Mouse (Mus musculus): ENCODE measurements around the gene Eps8l1. TPM values are rescaled to one million over a fixed set of nuclear protein-coding genes. Genes with fewer than 3 reads are reported as not detected.

Gene Eps8l1
- total and polyA plus RNA-seq, 3 experiments: 2.5 to 6.9 (median 5.2) TPM

DNA sequence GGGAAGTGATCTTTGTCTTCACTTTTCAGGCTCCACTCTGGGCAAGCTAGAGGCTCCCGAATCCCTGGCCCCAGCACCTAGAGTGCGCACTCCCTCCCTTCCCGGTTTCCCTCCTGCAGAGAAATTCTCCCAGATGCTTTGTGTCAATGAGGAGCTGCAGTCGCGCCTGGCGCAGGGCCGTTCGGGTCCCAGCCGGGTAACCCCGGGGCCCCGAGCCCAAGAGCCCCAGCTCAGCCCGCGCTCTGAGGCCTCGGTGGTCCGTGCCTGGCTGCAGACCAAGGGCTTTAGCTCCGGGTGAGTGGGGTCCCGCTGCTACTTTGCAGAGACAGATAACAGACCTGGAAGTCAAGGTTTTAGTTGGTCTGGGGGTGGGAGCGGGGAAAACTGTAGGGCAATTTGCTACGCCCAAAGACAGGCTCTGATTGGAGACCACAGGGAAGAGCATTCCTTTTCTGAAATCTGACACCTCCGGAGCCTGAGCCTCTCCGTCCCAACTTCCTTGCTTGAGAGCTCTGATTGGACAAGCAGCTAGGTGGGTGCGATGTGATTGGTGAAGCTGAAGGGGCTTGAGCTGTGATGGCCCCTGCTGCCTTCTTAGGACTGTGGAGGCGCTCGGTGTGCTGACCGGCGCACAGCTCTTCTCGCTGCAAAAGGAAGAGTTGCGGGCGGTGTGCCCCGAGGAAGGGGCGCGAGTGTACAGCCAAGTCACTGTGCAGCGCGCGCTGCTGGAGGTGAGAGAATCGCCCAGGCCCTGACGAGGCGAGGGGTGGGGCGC lies 17.7 kb downstream of the Eps8l1 start:
- DNase-seq: peak; percentile 88

- DNase-seq: no peak
Measured at GRCm38 (mm10) chr7:4478796-4479291, 18.4 kb downstream of the Eps8l1 start.

GRCm38 (mm10) chr7:4479674-4480073 lies 19.2 kb downstream of the Eps8l1 start:
- no peak for DNase-seq

GRCm38 (mm10) chr7:4482281-4482680 lies 21.8 kb downstream of the Eps8l1 start:
- no peak for DNase-seq

- no peak for DNase-seq
Measured at GRCm38 (mm10) chr7:4491308-4491707, 30.8 kb downstream of the Eps8l1 start.

GRCm38 (mm10) chr7:4492284-4493224 lies 32.1 kb downstream of the Eps8l1 start:
- DNase-seq: no peak

- no peak for DNase-seq
Measured at GRCm38 (mm10) chr7:4493991-4494390, 33.5 kb downstream of the Eps8l1 start.

GRCm38 (mm10) chr7:4496468-4496867 lies 36.0 kb downstream of the Eps8l1 start:
- DNase-seq: peak; percentile 72

DNA sequence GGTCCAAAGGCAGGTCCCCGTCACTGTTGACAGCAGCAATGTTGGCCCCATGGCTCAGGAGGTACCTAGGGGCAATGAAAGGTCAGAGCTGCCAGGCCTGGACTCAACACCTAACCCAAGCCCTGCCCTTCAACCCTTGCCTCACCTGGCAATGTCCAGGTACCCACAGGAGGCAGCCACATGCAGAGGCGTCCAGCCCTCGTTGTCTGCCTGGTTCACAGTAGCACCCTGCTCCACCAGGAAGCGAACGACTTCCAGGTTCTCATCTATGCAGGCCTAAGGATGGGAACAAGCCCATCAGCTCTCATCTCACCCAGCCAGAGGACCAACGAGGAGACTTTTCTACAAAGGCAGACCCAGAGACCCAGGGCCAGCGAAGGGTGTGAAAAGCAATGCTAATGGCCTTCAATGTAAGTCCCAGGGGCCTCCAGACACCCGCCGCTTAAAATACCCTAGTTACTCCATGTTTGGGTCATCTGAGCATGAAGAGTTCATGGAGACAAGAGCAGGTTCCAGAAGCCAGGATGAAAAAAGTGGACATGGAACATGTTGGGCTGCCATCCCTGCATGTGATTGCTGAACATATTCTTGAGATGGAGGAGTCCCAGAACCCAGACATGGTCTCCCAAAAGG lies 36.9 kb downstream of the Eps8l1 start:
- no peak for DNase-seq

GRCm38 (mm10) chr7:4498251-4498650 lies 37.8 kb downstream of the Eps8l1 start:
- DNase-seq: peak; percentile 53

DNA sequence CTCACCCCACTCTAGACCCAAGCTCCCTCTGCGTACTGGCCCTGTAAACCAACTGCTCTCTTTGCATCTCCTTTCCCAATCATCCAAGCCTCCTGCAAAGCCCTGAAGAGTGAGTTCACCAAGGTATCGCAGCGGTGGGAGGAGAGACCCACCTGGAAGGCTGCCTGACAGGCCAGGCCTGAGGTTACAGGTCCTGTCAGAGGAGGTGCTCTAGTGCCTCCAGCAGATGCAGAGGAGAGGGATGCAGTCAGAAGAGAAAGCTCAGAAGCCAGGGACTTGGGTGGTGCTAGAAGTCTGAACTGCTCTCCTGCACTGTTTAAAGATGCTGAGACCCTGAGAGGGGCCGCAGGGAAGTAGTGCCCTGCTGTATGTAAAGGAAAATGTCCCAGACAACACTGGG lies 38.6 kb downstream of the Eps8l1 start:
- DNase-seq: no peak

GRCm38 (mm10) chr7:4500892-4501471 lies 40.5 kb downstream of the Eps8l1 start:
- DNase-seq: peak; percentile 70

GRCm38 (mm10) chr7:4501558-4502397 lies 41.3 kb downstream of the Eps8l1 start, which contains the start of gene Ppp1r12c:
Gene Ppp1r12c (minus strand): TSS chr7:4501680.
- DNase-seq: peak; percentile 98

DNA sequence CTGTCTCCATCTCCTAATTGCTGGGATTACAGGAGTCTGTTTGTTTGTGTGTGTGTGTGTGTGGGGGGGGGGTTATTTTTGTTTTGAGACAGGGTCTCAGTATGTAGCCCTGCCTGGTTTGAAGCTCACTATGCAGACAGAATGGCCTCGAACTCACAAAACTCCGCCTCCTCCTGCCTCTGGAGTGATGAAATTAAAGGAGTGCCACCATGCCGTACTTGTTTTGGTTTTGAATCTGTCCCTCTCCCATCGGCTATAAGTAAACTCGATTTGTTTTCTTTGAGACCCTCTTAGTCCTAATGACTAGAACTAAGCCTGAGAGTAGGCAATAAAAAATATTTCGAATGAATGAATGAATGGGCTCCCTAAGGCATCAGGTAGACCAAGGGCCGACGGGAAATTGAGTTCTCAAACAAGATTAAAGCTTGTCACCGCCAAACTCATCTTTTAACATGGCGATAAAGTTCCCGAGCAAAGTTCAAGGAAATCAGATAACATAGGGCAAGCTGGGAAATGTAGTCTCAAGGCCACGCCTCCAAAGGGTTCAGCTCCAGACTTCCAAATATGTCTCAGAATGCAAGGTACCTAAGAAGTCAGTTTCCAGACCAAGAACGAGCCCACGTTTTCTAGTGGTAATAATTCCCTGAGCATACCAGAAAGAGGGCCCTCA lies 42.1 kb downstream of the Eps8l1 start:
- DNase-seq: peak; percentile 74

DNA sequence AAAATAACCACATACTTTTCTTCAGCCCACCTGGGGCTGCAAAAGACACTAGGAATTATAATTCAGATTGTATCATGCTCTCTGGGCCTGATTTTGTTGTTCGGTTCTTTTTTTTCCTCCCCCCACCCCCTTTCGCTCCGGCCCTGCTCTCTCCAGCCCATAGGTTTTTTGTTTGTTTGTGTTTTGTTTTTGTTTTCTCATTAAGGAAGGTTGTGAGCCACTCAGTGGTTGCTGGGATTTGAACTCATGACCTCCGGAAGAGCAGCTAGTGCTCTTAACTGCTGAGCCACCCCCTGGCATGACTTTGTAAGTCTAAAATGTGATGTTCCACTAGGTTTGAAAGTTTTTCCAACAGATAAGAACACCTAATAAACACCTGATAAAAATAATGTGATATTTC lies 42.6 kb downstream of the Eps8l1 start:
- DNase-seq: no peak

- no peak for DNase-seq
Measured at GRCm38 (mm10) chr7:4503858-4504257, 43.4 kb downstream of the Eps8l1 start.

GRCm38 (mm10) chr7:4504646-4505435 lies 44.4 kb downstream of the Eps8l1 start:
- DNase-seq: no peak

DNA sequence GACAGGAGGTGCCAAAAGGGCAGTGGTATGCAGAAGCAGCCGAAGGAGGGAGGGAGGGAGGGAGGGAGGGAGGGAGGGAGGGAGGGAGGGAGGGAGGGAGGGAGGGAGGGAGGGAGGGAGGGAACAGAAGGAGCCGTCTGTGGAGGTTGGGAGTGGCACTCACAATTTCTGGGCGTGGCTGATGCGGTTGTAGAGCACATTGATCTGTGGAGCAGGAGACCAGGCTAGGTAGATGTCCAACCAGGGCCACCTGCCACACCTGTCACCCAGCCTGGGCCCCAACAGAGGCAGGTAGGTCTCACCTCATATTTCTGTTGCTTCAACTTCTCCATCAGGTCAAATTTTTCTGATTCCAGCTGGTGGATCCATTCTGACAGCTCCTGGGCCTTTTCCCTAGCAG lies 46.7 kb downstream of the Eps8l1 start:
- DNase-seq: no peak

GRCm38 (mm10) chr7:4508062-4508738 lies 47.7 kb downstream of the Eps8l1 start:
- no peak for DNase-seq
